Mouse (Mus musculus) liver, adult 2 months (tissue): Measurements from ENCODE around the gene Kcnq2.

ENCODE experiments used
- CTCF ChIP-seq: fragments of 200-500 bp; IDR thresholded peaks from 2 replicates; pipeline ENCODE4 v1.5.1; 2011; ENCODE audit warnings: low read depth, low read length, control low read depth
- POLR2A ChIP-seq: fragments of 200-500 bp; IDR thresholded peaks from 2 replicates; pipeline ENCODE4 v1.6.1; 2011; ENCODE audit warnings: low read length, control low read depth; ENCODE audit not compliant: insufficient read depth; ENCODE audit errors: extremely low read depth

GRCm38 (mm10) chr2:181154831-181155415 is 19.8 kb upstream of the Kcnq2 start:
- TF ChIP-seq CTCF (no peak), POLR2A (no peak)
